Mouse (Mus musculus) liver, embryonic 16.5 days (tissue): ENCODE measurements around the gene Smim24. TPM values are rescaled to one million over a fixed set of nuclear protein-coding genes. Genes with fewer than 3 reads are reported as not detected.

Experiments
- microRNA-seq: library from miRNA; unstranded; fragments of <30 nt; microRNA quantifications from one replicate; pipeline ENCODE4, GENCODE M21; 2016
- polyA plus RNA-seq: library from polyadenylated mRNA; unstranded; fragments of >200 nt; fragmentation: Nextera tagmentation; extraction: Ambion mirVana; gene quantifications from 2 replicates; pipeline ENCODE4 v1.2.1, GENCODE M21; 2015

Smim24 gene
- polyA plus RNA-seq, 1 experiment from 2014 or later: 4.1 TPM

Small RNAs within 50 kb of the gene (microRNA-seq; reads per million reads assigned to microRNA genes)
- gene Mir1191b (1.2 reads per million), gene Mir6913 (not detected)

Other genes starting within 250 kb of the Smim24 start
- 21.8 and 22.1 TPM in 2 replicates for gene Pias4, start 225.1 kb upstream of the Smim24 start, polyA plus RNA-seq
- gene Eef2, start 216.4 kb upstream of the Smim24 start, polyA plus RNA-seq: 266 and 282 TPM in 2 replicates
- gene Dapk3, start 210.0 kb upstream of the Smim24 start, polyA plus RNA-seq: 11.0 and 12.2 TPM in 2 replicates
- gene 4930442H23Rik, start 209.2 kb upstream of the Smim24 start, polyA plus RNA-seq: not detected in 2 replicates
- 0.05 TPM in 1 of 2 replicates, not detected in the other for gene Nmrk2, start 191.0 kb upstream of the Smim24 start, polyA plus RNA-seq
- gene Atcay, start 162.2 kb upstream of the Smim24 start, polyA plus RNA-seq: 0.02 and 0.04 TPM in 2 replicates
- gene Zfr2, start 159.9 kb upstream of the Smim24 start, polyA plus RNA-seq: 0.59 and 1.1 TPM in 2 replicates
- gene Matk, start 140.1 kb upstream of the Smim24 start, polyA plus RNA-seq: 1.6 and 1.8 TPM in 2 replicates
- 80.0 and 88.1 TPM in 2 replicates for gene Mrpl54, start 126.1 kb upstream of the Smim24 start, polyA plus RNA-seq
- gene Apba3, start 126.1 kb upstream of the Smim24 start, polyA plus RNA-seq: 24.2 and 26.3 TPM in 2 replicates
- gene Tjp3, start 101.5 kb upstream of the Smim24 start, polyA plus RNA-seq: 0.82 and 1.4 TPM in 2 replicates
- gene Pip5k1c, start 100.1 kb upstream of the Smim24 start, polyA plus RNA-seq: 13.9 and 14.7 TPM in 2 replicates
- gene Cactin, start 71.9 kb upstream of the Smim24 start, polyA plus RNA-seq: 18.4 and 18.7 TPM in 2 replicates
- gene Tbxa2r, start 64.3 kb upstream of the Smim24 start, polyA plus RNA-seq: 4.3 and 4.5 TPM in 2 replicates
- gene Gipc3, start 49.8 kb upstream of the Smim24 start, polyA plus RNA-seq: not detected in 2 replicates
- gene Hmg20b, start 42.6 kb upstream of the Smim24 start, polyA plus RNA-seq: 19.8 and 22.5 TPM in 2 replicates
- gene Mfsd12, start 35.6 kb upstream of the Smim24 start, polyA plus RNA-seq: 9.2 and 11.9 TPM in 2 replicates
- gene 4930404N11Rik, start 27.2 kb upstream of the Smim24 start, polyA plus RNA-seq: 1.9 and 2.5 TPM in 2 replicates
- 128 and 138 TPM in 2 replicates for gene Fzr1, start 14.5 kb upstream of the Smim24 start, polyA plus RNA-seq
- gene Dohh, start 8.6 kb upstream of the Smim24 start, polyA plus RNA-seq: 46.3 and 48.3 TPM in 2 replicates
- 0.54 and 0.55 TPM in 2 replicates for gene Gm48551, start 8.6 kb upstream of the Smim24 start, polyA plus RNA-seq
- gene Gm48552, start 4.0 kb upstream of the Smim24 start, polyA plus RNA-seq: 0.44 and 0.48 TPM in 2 replicates
- gene Nfic, start 62.6 kb downstream of the Smim24 start, polyA plus RNA-seq: 10.2 and 12.0 TPM in 2 replicates
- 0.05 TPM in 1 of 2 replicates, not detected in the other for gene Celf5, start 89.7 kb downstream of the Smim24 start, polyA plus RNA-seq
- gene Ncln, start 103.3 kb downstream of the Smim24 start, polyA plus RNA-seq: 39.3 and 47.1 TPM in 2 replicates
- gene S1pr4, start 107.1 kb downstream of the Smim24 start, polyA plus RNA-seq: 4.8 and 5.3 TPM in 2 replicates
- 4.3 and 4.4 TPM in 2 replicates for gene Gna15, start 131.2 kb downstream of the Smim24 start, polyA plus RNA-seq
- 20.0 and 24.3 TPM in 2 replicates for gene Gna11, start 152.1 kb downstream of the Smim24 start, polyA plus RNA-seq
- gene Aes, start 166.4 kb downstream of the Smim24 start, polyA plus RNA-seq: 131 and 141 TPM in 2 replicates
- 1.8 and 2.7 TPM in 2 replicates for gene Tle2, start 181.5 kb downstream of the Smim24 start, polyA plus RNA-seq
- 3.5 and 4.5 TPM in 2 replicates for gene Tle6, start 208.0 kb downstream of the Smim24 start, polyA plus RNA-seq
- gene BC025920, start 213.2 kb downstream of the Smim24 start, polyA plus RNA-seq: 0.35 and 0.36 TPM in 2 replicates
- gene Sirt6, start 234.7 kb downstream of the Smim24 start, polyA plus RNA-seq: 6.9 and 8.1 TPM in 2 replicates
- gene Ankrd24, start 235.5 kb downstream of the Smim24 start, polyA plus RNA-seq: 2.1 and 2.4 TPM in 2 replicates